Mouse (Mus musculus): ENCODE results near the gene Esrrg.

The Esrrg gene

GRCm38 (mm10) chr1:187911201-187911600 lies 302.6 kb downstream of the Esrrg start:
- DNase-seq (ENCODE audit: low spot score), result no peak

GRCm38 (mm10) chr1:187918303-187918702 lies 309.7 kb downstream of the Esrrg start:
- DNase-seq (ENCODE audit: low spot score), result no peak

GRCm38 (mm10) chr1:187918939-187919338 lies 310.3 kb downstream of the Esrrg start:
- no peak for DNase-seq (ENCODE audit: low spot score)

GRCm38 (mm10) chr1:187920156-187920777 lies 311.7 kb downstream of the Esrrg start:
- no peak for DNase-seq (ENCODE audit: low spot score)

GRCm38 (mm10) chr1:187931146-187931545 lies 322.6 kb downstream of the Esrrg start:
- no peak for DNase-seq (ENCODE audit: low spot score)

GRCm38 (mm10) chr1:187938652-187939051 lies 330.1 kb downstream of the Esrrg start:
- no peak for DNase-seq (ENCODE audit: low spot score)

GRCm38 (mm10) chr1:187939078-187939477 lies 330.5 kb downstream of the Esrrg start:
- DNase-seq (ENCODE audit: low spot score), result no peak

GRCm38 (mm10) chr1:187951506-187951905 lies 342.9 kb downstream of the Esrrg start:
- no peak for DNase-seq (ENCODE audit: low spot score)

GRCm38 (mm10) chr1:187956702-187957101 lies 348.1 kb downstream of the Esrrg start:
- DNase-seq (ENCODE audit: low spot score), result no peak

GRCm38 (mm10) chr1:187959192-187959591 lies 350.6 kb downstream of the Esrrg start:
- no peak for DNase-seq (ENCODE audit: low spot score)

GRCm38 (mm10) chr1:187961452-187961851 lies 352.9 kb downstream of the Esrrg start:
- no peak for DNase-seq (ENCODE audit: low spot score)

GRCm38 (mm10) chr1:187964829-187965760 lies 356.5 kb downstream of the Esrrg start:
- DNase-seq (ENCODE audit: low spot score), result no peak

GRCm38 (mm10) chr1:187965921-187966320 lies 357.3 kb downstream of the Esrrg start:
- no peak for DNase-seq (ENCODE audit: low spot score)

- DNase-seq (ENCODE audit: low spot score), result no peak
Measured at GRCm38 (mm10) chr1:187968379-187968778, 359.8 kb downstream of the Esrrg start.

GRCm38 (mm10) chr1:187969491-187969890 lies 360.9 kb downstream of the Esrrg start:
- DNase-seq (ENCODE audit: low spot score), result no peak

- DNase-seq (ENCODE audit: low spot score), result no peak
Measured at GRCm38 (mm10) chr1:187974396-187974795, 365.8 kb downstream of the Esrrg start.

- DNase-seq (ENCODE audit: low spot score), result no peak
Measured at GRCm38 (mm10) chr1:187975465-187976352, 367.1 kb downstream of the Esrrg start.

- no peak for DNase-seq (ENCODE audit: low spot score)
Measured at GRCm38 (mm10) chr1:187976353-187976730, 367.8 kb downstream of the Esrrg start.

GRCm38 (mm10) chr1:187981028-187981427 lies 372.4 kb downstream of the Esrrg start:
- no peak for DNase-seq (ENCODE audit: low spot score)

GRCm38 (mm10) chr1:187983177-187983576 lies 374.6 kb downstream of the Esrrg start:
- DNase-seq (ENCODE audit: low spot score), result no peak

GRCm38 (mm10) chr1:187990161-187990560 lies 381.6 kb downstream of the Esrrg start:
- no peak for DNase-seq (ENCODE audit: low spot score)

Measured in spleen, adult 12 weeks (tissue).